Mouse (Mus musculus) stomach, postnatal 0 days (tissue): Measurements from ENCODE around the gene Tnni2.

Source experiments
- CTCF ChIP-seq: IDR thresholded peaks from 2 replicates; pipeline ENCODE4 v1.5.1; 2016; ENCODE audit warnings: antibody characterized with exemption, low read depth, mild to moderate bottlenecking, moderate library complexity
- EP300 ChIP-seq: optimal IDR thresholded peaks from 2 replicates; pipeline ENCODE3; 2016; ENCODE audit warnings: antibody characterized with exemption

- TF ChIP-seq CTCF, result no peak
- no peak for TF ChIP-seq EP300
Observed at GRCm38 (mm10) chr7:142442081-142442907, 686 bp downstream of the Tnni2 start.
